Mouse (Mus musculus): ENCODE measurements around the gene Ube2o. TPM values are rescaled to one million over a fixed set of nuclear protein-coding genes. Genes with fewer than 3 reads are reported as not detected.
"Not testable (repeated sequence)": the region's sequence is repeated elsewhere in the genome, so short reads cannot be mapped to it uniquely, and the experiment has no call there.

Ube2o gene
- polyA plus RNA-seq, 1 experiment = 23.1 TPM

DNA sequence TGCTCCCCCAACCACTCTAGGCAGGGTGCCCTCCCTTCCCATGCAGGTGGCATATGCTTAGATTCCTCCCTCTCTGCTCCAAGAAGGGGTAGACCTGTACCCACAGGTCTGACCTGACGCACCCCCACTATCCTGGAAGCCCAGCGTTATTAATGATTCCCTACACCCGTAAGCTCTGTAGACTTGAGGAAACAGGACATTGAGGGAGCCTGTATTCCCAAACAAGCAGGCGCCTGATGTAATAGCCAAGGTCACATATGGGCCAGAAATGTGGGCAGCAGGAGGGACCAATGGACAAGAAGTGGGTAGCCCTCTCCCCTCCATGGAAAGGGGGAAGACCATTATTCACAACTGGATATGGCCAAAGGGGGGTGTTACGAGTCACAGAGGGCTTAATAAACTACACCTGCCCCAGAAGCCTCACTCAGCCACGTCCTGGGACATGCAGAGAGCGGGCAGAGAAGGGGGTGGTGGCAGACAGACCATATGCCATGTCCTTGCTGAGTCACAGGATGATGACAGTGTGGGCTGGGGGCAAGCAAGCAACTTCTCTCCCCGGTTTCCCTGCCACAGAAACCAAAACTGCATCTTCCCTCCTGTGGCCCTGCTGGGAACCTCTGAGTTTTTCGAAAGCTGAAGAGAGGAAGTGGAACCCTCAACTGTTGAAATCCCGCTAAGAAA lies 35.3 kb upstream of the Ube2o start:
- Histone ChIP-seq H3K79me3 (ENCODE audit: low read depth) (peaks cover 7% of the 10 kb centered on the region), H3K27me3 (ENCODE audit: control insufficient read depth, insufficient read depth, insufficient read length) (no peaks in the 10 kb centered on the region), H3K4me3 (ENCODE audit: insufficient read depth, poor library complexity, severe bottlenecking) (no peak overlapping the region), H3K36me3 (ENCODE audit: control insufficient read depth, insufficient read depth) (no peaks in the 10 kb centered on the region), H3ac (ENCODE audit: control insufficient read depth, insufficient read length, low read depth) (no peak overlapping the region), H3K79me2 (ENCODE audit: control insufficient read depth, insufficient read depth) (peaks cover 43% of the 10 kb centered on the region)
- TF ChIP-seq CEBPB (IDR thresholded peaks at IDR 0.05; ENCODE audit: low read depth) (no peak), MAX (IDR thresholded peaks at IDR 0.05) (no peak), CTCF (IDR thresholded peaks at IDR 0.05; ENCODE audit: control insufficient read depth, insufficient read depth, insufficient read length) (no peak), FOSL1 (IDR thresholded peaks at IDR 0.05; ENCODE audit: insufficient read depth, low read length, poor library complexity, severe bottlenecking) (no peak), MYOD1 (IDR thresholded peaks at IDR 0.05; ENCODE audit: control insufficient read depth, insufficient read length, low read depth) (peak; percentile 69), USF1 (IDR thresholded peaks at IDR 0.05; ENCODE audit: low read depth) (no peak), MYOG (IDR thresholded peaks at IDR 0.05; ENCODE audit: control insufficient read depth, extremely low read depth, insufficient read length) (no peak)

DNA sequence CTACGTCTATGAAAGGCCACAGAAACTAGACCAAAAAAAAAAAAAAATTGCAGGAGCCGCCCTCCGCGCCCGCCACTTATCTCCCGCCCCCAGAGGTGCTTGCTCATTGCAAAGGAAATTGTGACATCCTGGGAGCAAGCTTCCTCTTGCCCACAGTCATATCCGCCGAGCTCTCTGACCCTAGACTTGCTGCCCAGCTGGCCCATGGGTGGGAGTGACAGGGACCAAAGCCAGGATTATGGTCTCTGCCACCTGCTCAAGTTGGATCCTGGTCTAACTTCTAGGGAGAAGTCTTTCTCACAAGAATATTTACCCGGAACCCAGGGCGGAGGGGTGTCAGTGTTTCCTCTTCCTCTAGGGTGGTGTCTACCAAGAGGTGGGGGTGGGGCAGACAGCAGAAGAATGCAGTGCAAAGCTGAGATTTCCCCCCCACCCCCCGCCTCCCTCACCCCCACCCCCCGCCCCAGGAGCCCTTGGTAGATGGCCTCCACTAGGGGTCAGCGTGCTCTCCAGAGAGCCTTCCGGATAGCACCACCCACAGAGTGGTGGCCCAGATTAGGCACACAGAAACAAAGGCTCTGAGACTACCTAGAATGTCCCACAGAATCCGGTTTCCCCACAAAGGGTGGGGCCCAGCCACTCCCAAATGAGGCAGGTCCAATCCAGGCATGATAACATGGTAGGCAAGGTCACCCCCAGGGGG lies 34.6 kb upstream of the Ube2o start:
- Histone ChIP-seq H3ac (ENCODE audit: control insufficient read depth, insufficient read length, low read depth) (no peak overlapping the region), H3K79me2 (ENCODE audit: control insufficient read depth, insufficient read depth) (peaks cover 43% of the 10 kb centered on the region), H3K36me3 (ENCODE audit: control insufficient read depth, insufficient read depth) (no peaks in the 10 kb centered on the region), H3K4me3 (ENCODE audit: insufficient read depth, poor library complexity, severe bottlenecking) (no peak overlapping the region), H3K27me3 (ENCODE audit: control insufficient read depth, insufficient read depth, insufficient read length) (no peaks in the 10 kb centered on the region), H3K79me3 (ENCODE audit: low read depth) (peaks cover 7% of the 10 kb centered on the region)
- TF ChIP-seq CTCF (IDR thresholded peaks at IDR 0.05; ENCODE audit: control insufficient read depth, insufficient read depth, insufficient read length) = no peak
- no peak for TF ChIP-seq MYOD1 (IDR thresholded peaks at IDR 0.05; ENCODE audit: control insufficient read depth, insufficient read length, low read depth)
- peak; percentile 90 for TF ChIP-seq CEBPB (IDR thresholded peaks at IDR 0.05; ENCODE audit: low read depth)
- no peak for TF ChIP-seq FOSL1 (IDR thresholded peaks at IDR 0.05; ENCODE audit: insufficient read depth, low read length, poor library complexity, severe bottlenecking)

DNA sequence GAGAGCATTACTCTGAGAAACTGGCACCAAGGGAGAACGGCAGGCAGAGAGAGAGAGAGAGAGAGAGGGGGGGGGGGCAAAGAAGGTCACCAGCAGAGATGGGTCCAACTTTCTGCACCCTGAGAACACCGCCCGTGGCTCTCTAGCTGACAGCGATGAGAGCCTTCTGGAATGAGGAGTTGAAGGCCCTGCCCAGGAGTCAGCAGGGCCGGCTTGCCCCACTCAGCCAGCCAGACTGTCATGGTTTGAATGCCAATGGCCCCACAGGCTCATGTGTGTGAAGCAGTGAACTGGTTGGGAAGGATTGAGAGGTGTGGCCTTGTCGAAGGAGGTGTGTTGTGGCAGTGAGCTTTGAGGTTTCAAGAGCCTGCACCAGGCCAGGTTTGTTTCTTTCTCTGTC lies 32.0 kb upstream of the Ube2o start:
- Histone ChIP-seq H3K4me3 (ENCODE audit: insufficient read depth, poor library complexity, severe bottlenecking) (no peak overlapping the region), H3K79me2 (ENCODE audit: control insufficient read depth, insufficient read depth) (peaks cover 17% of the 10 kb centered on the region), H3ac (ENCODE audit: control insufficient read depth, insufficient read length, low read depth) (no peak overlapping the region), H3K36me3 (ENCODE audit: control insufficient read depth, insufficient read depth) (peaks cover 2% of the 10 kb centered on the region), H3K27me3 (ENCODE audit: control insufficient read depth, insufficient read depth, insufficient read length) (no peaks in the 10 kb centered on the region), H3K79me3 (ENCODE audit: low read depth) (no peaks in the 10 kb centered on the region)
- TF ChIP-seq CTCF (IDR thresholded peaks at IDR 0.05; ENCODE audit: control insufficient read depth, insufficient read depth, insufficient read length) (no peak), MYOG (IDR thresholded peaks at IDR 0.05; ENCODE audit: control insufficient read depth, extremely low read depth, insufficient read length) (no peak), USF1 (IDR thresholded peaks at IDR 0.05; ENCODE audit: low read depth) (no peak), FOSL1 (IDR thresholded peaks at IDR 0.05; ENCODE audit: insufficient read depth, low read length, poor library complexity, severe bottlenecking) (no peak), CEBPB (IDR thresholded peaks at IDR 0.05; ENCODE audit: low read depth) (no peak), MYOD1 (IDR thresholded peaks at IDR 0.05; ENCODE audit: control insufficient read depth, insufficient read length, low read depth) (no peak), MAX (IDR thresholded peaks at IDR 0.05) (no peak)

DNA sequence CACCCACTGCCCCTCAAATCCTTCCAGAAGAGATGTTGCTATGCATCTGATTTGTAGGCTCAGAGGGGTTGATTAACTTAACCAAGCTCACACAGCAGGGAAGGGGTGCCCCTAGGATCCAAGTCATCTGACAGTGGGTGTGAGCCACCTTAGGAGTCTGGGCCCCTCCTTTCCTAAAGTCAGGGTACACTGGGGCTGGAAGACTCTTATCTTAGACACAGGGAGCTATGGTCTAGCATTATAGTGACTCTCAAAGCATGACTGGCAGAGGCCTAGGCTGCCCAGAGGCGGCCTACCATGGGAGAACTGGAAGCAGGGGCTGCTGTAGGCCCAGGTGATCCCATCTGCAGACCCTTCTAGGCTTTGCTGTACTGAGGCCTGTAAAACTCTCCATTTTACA lies 31.3 kb upstream of the Ube2o start:
- Histone ChIP-seq H3K36me3 (ENCODE audit: control insufficient read depth, insufficient read depth) (peaks cover 5% of the 10 kb centered on the region), H3K79me3 (ENCODE audit: low read depth) (no peaks in the 10 kb centered on the region), H3ac (ENCODE audit: control insufficient read depth, insufficient read length, low read depth) (no peak overlapping the region), H3K4me3 (ENCODE audit: insufficient read depth, poor library complexity, severe bottlenecking) (no peak overlapping the region), H3K27me3 (ENCODE audit: control insufficient read depth, insufficient read depth, insufficient read length) (no peaks in the 10 kb centered on the region), H3K79me2 (ENCODE audit: control insufficient read depth, insufficient read depth) (peaks cover 12% of the 10 kb centered on the region)
- TF ChIP-seq MYOD1 (IDR thresholded peaks at IDR 0.05; ENCODE audit: control insufficient read depth, insufficient read length, low read depth) (no peak), MYOG (IDR thresholded peaks at IDR 0.05; ENCODE audit: control insufficient read depth, extremely low read depth, insufficient read length) (no peak), CTCF (IDR thresholded peaks at IDR 0.05; ENCODE audit: control insufficient read depth, insufficient read depth, insufficient read length) (no peak), MAX (IDR thresholded peaks at IDR 0.05) (no peak), FOSL1 (IDR thresholded peaks at IDR 0.05; ENCODE audit: insufficient read depth, low read length, poor library complexity, severe bottlenecking) (no peak), CEBPB (IDR thresholded peaks at IDR 0.05; ENCODE audit: low read depth) (no peak), USF1 (IDR thresholded peaks at IDR 0.05; ENCODE audit: low read depth) (no peak)

DNA sequence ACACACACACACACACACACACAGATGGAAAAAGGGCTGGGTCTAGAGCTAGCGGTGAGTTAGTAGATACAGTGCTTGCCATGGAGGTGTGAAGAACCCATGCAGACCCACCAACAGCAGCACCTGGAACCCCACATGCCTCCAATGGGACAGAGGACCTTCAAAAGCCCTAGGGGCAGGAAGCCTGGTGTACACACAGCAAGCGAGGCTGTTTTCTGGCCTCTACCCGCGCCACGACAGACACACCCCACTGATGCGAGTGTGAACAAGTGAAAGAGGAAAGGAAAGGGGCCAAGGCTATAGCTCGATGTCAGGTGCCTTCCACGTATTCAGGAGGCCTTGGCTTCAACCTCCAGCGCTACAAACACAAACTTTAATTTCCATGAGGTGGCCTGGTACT lies 30.6 kb upstream of the Ube2o start:
- no peak overlapping the region for H3K4me3 ChIP-seq (ENCODE audit: insufficient read depth, poor library complexity, severe bottlenecking)
- TF ChIP-seq MYOD1 (IDR thresholded peaks at IDR 0.05; ENCODE audit: control insufficient read depth, insufficient read length, low read depth) (no peak), MYOG (IDR thresholded peaks at IDR 0.05; ENCODE audit: control insufficient read depth, extremely low read depth, insufficient read length) (no peak), FOSL1 (IDR thresholded peaks at IDR 0.05; ENCODE audit: insufficient read depth, low read length, poor library complexity, severe bottlenecking) (no peak), MAX (IDR thresholded peaks at IDR 0.05) (no peak), CTCF (IDR thresholded peaks at IDR 0.05; ENCODE audit: control insufficient read depth, insufficient read depth, insufficient read length) (no peak), CEBPB (IDR thresholded peaks at IDR 0.05; ENCODE audit: low read depth) (no peak), USF1 (IDR thresholded peaks at IDR 0.05; ENCODE audit: low read depth) (no peak)
- H3K36me3 ChIP-seq (ENCODE audit: control insufficient read depth, insufficient read depth) = peaks cover 5% of the 10 kb centered on the region
- H3K27me3 ChIP-seq (ENCODE audit: control insufficient read depth, insufficient read depth, insufficient read length) = no peaks in the 10 kb centered on the region
- H3ac ChIP-seq (ENCODE audit: control insufficient read depth, insufficient read length, low read depth) = no peak overlapping the region
- peaks cover 12% of the 10 kb centered on the region for H3K79me2 ChIP-seq (ENCODE audit: control insufficient read depth, insufficient read depth)
- no peaks in the 10 kb centered on the region for H3K79me3 ChIP-seq (ENCODE audit: low read depth)

DNA sequence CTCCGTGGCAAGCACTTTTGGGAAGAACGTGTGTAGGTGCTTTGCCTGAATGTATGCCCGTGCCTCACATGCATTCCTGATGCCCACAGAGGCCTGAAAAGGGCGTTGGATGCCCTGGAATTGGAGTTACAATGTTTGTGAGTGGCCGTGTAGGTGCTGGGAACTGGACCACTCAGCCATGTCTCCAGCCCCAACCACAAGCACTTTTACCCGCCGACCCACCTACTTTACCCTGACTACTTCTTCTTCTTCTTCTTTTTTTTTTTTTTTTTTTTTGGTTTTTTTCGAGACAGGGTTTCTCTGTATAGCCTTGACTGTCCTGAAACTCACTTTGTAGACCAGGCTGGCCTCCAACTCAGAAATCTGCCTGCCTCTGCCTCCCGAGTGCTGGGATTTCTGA lies 29.9 kb upstream of the Ube2o start:
- peaks cover 12% of the 10 kb centered on the region for H3K79me2 ChIP-seq (ENCODE audit: control insufficient read depth, insufficient read depth)
- H3K79me3 ChIP-seq (ENCODE audit: low read depth); H3K36me3 ChIP-seq (ENCODE audit: control insufficient read depth, insufficient read depth); H3K27me3 ChIP-seq (ENCODE audit: control insufficient read depth, insufficient read depth, insufficient read length); H3ac ChIP-seq (ENCODE audit: control insufficient read depth, insufficient read length, low read depth); H3K4me3 ChIP-seq (ENCODE audit: insufficient read depth, poor library complexity, severe bottlenecking): not testable (repeated sequence)
